Mouse (Mus musculus) skeletal muscle tissue, postnatal 0 days (tissue): ENCODE data around the gene Gm20708. TPM values are rescaled to one million over a fixed set of nuclear protein-coding genes. Genes with fewer than 3 reads are reported as not detected.

Experiments
- polyA plus RNA-seq: library from polyadenylated mRNA; unstranded; fragments of >200 nt; fragmentation: Nextera tagmentation; extraction: Ambion mirVana; gene quantifications from 2 replicates; pipeline ENCODE4 v1.2.1, GENCODE M21; 2015

The Gm20708 gene
- polyA plus RNA-seq, result 0.38 and 1.5 TPM in 2 replicates

DNA sequence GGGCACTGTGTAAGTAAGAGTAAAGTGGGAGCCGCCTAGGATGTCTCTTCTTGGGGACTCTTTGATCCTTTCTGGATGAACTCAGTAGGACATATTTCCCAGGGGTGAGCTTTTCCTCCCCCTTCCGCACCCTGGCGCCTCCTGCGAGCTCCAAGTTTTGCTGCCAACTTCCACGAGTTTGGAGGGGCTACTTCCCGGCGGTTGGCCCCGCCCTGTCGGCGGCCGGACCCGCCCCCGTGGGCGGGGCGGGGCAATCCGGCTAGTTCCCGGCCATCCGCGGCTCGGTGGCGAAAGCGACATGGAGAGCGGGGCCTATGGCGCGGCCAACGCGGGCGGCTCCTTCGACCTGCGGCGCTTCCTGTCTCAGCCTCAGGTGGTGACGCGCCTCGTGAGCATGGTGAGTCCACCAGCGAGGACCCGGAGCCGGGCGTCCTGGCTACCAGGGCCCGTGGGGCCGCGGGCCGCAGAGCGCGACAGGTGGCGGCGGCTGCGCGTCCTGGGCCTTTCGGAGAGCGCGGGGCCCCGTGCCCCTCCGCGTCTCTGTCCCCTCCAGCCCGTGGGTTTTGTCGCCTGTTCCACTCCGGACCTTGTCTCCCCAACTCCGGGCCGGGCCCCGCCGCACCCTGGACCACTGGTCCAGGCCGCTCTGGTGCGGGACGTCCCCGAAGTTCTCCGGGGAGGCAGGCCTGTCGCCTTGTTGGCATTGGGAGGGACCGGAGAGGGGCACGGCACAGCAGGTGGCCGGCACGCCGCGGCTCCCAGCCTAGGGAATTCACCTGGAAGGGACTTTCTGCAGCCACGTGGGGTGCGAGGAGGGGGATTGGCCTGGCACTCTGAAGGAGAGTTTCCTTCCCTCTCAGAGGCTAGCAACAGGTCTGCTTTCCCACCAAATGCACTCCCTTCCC, at the start of gene Gm20708, which contains the start of gene Syngr2:
Gm20708 (plus strand) TSS at position 262 of the 905 bp plus-strand sequence.
Syngr2 (plus strand) TSS at position 262 of the 905 bp plus-strand sequence.

DNA sequence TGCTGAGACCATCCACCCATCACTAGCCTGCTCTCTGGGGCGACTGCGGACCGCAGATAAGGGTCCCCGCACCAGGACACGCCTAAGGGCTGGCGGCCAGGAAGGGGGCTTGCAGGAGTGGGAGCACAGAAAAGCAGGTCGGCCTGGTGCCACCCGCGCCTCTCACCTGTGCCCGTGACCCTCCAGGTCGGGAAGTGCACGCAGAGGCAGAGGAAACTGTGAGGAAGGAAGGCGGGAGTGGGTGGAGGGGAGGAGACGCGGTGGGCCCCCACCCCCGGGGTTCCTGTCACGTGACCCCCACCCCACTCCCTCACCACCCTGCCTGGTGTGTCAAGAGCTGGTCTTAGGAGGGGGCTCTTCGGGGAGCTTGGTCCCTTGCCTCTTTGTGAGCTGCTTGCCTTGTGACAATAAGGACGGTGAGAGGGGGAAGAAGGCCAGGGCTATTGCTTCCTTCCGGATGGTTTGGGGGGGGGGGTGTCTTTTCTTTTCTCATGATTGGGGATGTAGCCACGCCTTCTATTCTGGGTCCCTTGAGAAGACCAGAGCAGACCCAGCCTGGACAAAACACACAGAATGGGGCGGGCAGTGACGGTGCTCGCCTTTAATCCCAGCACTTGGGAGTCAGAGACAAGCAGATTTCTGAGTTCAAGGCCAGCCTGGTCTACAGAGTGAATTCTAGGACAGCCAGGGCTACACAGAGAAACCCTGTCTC, 27.3 kb upstream of the Gm20708 start, which contains the start of the genes Tmc8 and Tmc6:
Tmc8 (plus strand) TSS at position 84 of the 712 bp plus-strand sequence.
Tmc6 (minus strand) TSS at position 206 of the 712 bp plus-strand sequence.

DNA sequence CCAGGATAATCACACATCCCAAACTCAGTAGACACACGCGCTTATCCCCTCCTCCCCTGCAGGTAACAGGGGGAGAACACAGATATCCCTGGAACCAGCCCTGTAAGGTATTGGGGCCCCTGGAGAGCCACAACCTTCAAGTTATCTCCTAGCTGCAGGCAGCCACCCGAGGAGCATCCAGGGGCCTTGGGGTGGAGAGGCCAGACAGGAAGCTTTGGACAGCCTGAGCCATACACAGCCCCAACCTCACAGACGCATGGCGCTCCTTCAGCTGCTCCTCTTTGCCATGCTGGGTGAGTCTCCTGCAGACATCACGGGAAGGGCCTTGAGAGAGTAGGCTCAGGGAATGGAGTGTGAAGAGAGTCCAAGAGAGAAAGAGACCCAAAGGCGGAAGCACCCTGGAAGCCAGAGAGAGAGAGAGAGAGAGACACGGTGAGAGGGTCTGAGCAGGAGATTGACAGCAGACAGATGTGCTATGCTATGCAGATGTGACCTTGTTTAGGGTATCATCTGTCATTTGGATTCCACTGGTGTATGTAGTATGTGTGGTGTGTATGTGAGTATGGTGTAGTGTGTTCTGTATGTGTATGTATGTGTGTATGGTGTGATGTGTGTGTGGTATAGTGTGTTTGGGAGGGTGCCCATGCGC, 11.8 kb upstream of the Gm20708 start, which contains the start of gene 6030468B19Rik:
6030468B19Rik (plus strand) TSS at position 150 of the 649 bp plus-strand sequence.

DNA sequence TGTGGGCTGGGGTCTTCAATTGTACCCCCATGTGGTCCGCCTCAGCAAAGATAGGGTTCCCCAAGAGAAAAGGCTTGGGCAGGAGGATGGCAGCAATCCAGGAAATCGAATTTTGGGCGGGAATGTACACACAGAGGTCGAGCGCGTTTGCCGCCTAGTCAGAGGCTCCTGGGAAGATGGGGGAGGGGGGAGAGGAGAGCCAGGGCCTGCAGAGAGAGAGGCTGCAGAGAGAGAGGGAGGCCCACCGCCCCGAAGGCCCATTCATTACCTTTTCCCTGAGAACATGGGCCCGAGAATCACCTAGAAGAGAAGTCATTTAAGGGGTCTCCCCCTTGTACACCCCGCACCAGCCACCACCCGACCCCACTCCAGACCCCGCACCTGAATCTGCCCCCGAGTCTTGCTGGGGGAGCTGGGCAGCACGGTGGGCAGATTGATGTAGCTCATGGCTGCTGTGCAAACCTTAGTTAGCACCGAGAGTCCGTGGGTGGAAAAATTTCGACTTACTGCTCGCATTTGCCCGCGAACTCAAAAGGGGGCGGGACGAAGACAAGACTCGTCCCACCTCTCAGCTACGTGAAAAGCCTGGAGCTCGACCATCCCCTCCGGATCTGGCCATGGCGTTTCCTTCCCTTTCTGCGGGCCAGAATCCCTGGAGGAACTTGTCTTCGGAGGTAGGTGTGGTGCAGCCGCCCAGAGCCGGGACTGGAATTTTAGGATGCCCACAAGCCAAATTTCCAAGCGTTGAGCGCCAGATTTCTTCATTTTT, 16.0 kb downstream of the Gm20708 start, which contains the start of the genes Afmid and Tk1:
Afmid (plus strand) TSS at position 592 of the 769 bp plus-strand sequence.
Tk1 (minus strand) TSS at position 760 of the 769 bp plus-strand sequence.

DNA sequence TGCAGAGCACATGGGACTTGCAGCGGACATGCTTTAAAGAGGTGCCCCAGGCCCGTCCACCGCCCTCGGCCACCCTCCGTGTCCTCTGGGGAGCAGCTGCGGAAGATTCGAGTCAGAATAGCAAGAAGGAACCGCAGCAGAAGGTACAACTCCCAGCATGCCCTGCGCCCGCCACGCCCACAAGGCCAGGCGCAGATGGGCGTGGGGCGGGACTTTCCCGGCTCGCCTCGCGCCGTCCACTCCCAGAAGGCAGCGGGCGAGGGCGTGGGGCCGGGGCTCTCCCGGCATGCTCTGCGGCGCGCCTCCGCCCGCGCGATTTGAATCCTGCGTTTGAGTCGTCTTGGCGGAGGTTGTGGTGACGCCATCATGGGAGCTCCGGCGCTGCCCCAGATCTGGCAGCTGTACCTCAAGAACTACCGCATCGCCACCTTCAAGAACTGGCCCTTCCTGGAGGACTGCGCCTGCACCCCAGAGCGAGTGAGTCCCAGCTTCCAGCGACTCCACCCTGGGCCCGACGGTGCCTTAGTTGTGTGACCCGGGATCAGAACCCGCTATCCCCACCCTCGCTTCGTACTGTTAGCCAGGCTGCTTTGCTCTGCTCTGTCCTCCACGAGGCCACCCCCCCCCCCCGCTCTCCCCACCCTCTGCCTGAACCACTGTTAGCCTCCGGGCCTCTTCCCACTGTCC, 39.7 kb downstream of the Gm20708 start, which contains the start of gene Birc5:
Birc5 (plus strand) TSS at position 267 of the 687 bp plus-strand sequence.

DNA sequence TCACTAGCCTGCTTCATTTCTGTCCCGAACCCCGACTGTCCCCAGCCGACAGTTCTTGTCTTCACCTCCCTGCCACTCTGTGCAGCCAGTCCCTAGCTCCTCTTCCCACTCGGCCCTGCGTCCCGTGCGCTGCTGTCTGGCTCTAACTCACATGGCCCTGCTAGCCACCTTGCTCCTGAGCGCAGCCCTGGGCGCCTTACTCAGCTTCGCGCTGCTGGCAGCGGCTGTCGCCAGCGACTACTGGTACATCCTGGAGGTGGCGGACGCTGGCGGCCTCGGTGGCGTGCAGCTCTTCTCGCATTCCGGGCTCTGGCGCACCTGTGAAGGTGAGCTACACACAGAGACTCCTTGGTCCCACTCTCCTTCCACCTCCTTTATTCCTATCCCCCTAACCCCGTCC, 51.1 kb downstream of the Gm20708 start, which contains the start of gene Tmem235:
Tmem235 (plus strand) TSS at position 152 of the 400 bp plus-strand sequence.

DNA sequence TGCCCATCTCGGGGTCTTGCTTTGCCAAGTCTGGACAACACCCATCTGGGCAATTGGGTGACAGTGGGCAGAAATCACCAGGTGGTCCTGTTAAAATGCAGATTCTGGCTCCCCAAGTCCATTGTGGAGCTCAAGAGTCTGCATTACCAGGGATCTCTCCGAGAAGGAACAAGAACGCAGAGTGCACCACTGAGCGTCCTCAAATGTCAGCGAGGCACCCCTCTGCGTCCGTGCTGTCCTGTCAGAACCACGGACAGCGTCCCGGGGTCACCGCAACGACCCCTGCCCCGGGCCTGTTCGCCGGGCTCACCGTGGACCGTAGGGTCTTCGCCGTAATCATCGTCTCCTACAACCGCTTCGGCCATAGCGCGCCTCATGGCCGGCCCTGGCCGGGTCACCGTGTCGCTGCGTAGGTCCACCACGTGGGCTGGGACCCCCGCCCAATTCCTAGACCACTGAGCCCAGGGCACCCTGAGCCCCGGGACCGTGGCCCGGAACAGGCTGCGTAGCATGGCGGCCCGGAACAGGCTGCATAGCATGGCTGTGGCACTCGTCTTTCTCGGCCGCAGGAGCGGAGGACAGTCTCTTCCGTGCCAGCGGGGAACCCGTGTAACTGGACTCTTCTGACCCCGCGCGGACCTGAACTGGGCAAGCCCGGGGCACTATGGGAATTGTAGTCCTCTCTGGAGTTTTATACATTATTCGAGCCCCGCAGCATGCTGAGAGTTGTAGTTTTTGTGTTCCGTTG, 63.6 kb downstream of the Gm20708 start, which contains the start of gene Tha1:
Tha1 (minus strand) TSS at position 621 of the 748 bp plus-strand sequence.

Other genes starting within 250 kb of the Gm20708 start
- 7.4 and 8.2 TPM in 2 replicates for gene Tnrc6c, start 155.4 kb upstream of the Gm20708 start, polyA plus RNA-seq
- 0.63 and 0.85 TPM in 2 replicates for gene Tmc8, start 27.6 kb upstream of the Gm20708 start, polyA plus RNA-seq
- gene Tmc6, start 27.5 kb upstream of the Gm20708 start, polyA plus RNA-seq, result 10.6 and 11.1 TPM in 2 replicates
- gene 6030468B19Rik, start 12.0 kb upstream of the Gm20708 start, polyA plus RNA-seq, result 0.12 TPM in 1 of 2 replicates, not detected in the other
- gene Syngr2, start within 50 bp of the Gm20708 start, polyA plus RNA-seq, result 117 and 118 TPM in 2 replicates
- 9.3 and 9.4 TPM in 2 replicates for gene Afmid, start 16.3 kb downstream of the Gm20708 start, polyA plus RNA-seq
- 32.0 and 40.5 TPM in 2 replicates for gene Tk1, start 16.4 kb downstream of the Gm20708 start, polyA plus RNA-seq
- gene Birc5, start 39.6 kb downstream of the Gm20708 start, polyA plus RNA-seq, result 59.5 and 67.7 TPM in 2 replicates
- gene Tmem235, start 51.1 kb downstream of the Gm20708 start, polyA plus RNA-seq, result not detected in 2 replicates
- gene Tha1, start 63.8 kb downstream of the Gm20708 start, polyA plus RNA-seq, result 4.6 and 7.0 TPM in 2 replicates
- 8.6 and 13.0 TPM in 2 replicates for gene Socs3, start 160.4 kb downstream of the Gm20708 start, polyA plus RNA-seq
- 14.5 and 17.5 TPM in 2 replicates for gene Pgs1, start 176.6 kb downstream of the Gm20708 start, polyA plus RNA-seq